Mouse (Mus musculus): ENCODE results near the gene Alg3. TPM values are rescaled to one million over a fixed set of nuclear protein-coding genes. Genes with fewer than 3 reads are reported as not detected.

Gene Alg3
- polyA plus RNA-seq, 1 experiment, result 35.4 TPM

DNA sequence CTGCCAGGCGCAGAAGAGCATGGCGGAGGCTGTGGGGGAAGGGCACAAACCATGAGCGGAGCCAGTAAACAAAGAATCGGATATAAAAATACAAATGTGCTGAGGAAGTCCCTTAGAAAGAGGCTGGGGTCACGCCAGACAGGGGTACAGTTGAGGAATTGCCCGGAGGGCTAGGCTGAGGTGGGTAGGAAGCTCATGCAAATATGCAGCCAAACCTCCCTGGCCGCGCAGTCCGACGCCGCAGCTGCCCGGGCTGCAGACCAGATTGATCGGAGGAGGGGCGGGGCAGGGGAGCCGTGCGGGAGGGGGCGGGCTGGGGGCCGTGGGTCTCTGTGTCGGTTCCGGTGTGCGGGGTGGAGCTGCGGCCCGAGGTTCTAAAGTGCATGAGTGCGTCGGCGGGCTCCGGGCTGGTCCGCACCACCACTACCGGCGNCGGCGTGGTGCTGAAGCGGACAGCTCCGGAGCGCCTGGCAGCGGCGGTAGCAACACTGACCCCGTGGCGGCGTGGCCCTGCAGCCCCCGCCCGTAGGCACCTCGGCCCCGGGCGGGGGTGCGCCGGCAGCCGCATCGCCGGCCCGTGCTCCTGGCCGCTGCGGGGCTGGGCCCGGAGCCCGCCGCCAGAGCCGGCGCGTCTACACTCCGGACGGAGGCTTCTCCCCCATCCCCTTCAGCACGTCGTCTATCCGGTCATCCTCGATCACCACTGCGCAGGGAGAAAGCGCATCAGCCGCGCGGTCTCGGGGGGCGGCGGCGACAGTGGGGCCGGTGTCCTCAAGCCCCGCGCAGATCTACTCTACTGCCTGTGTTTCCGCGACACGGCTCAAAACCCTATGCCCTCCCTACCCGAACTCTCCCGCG, 8.2 kb upstream of the Alg3 start:
- Histone ChIP-seq H3K36me3 (ENCODE audit: control insufficient read depth, insufficient read depth) (peaks cover 9% of the 10 kb centered on the region), H3K79me2 (ENCODE audit: control insufficient read depth, insufficient read depth) (no peaks in the 10 kb centered on the region), H3K27me3 (ENCODE audit: control insufficient read depth, insufficient read depth, insufficient read length) (no peaks in the 10 kb centered on the region), H3ac (ENCODE audit: control insufficient read depth, insufficient read length, low read depth) (no peak overlapping the region), H3K4me3 (ENCODE audit: insufficient read depth, poor library complexity, severe bottlenecking) (no peak overlapping the region), H3K79me3 (ENCODE audit: low read depth) (no peaks in the 10 kb centered on the region)
- TF ChIP-seq USF1 (IDR thresholded peaks at IDR 0.05; ENCODE audit: low read depth) (no peak), MAX (IDR thresholded peaks at IDR 0.05) (no peak), FOSL1 (IDR thresholded peaks at IDR 0.05; ENCODE audit: insufficient read depth, low read length, poor library complexity, severe bottlenecking) (no peak), CEBPB (IDR thresholded peaks at IDR 0.05; ENCODE audit: low read depth) (no peak), CTCF (IDR thresholded peaks at IDR 0.05; ENCODE audit: control insufficient read depth, insufficient read depth, insufficient read length) (no peak), MYOD1 (IDR thresholded peaks at IDR 0.05; ENCODE audit: control insufficient read depth, insufficient read length, low read depth) (no peak), MYOG (IDR thresholded peaks at IDR 0.05; ENCODE audit: control insufficient read depth, extremely low read depth, insufficient read length) (no peak)

DNA sequence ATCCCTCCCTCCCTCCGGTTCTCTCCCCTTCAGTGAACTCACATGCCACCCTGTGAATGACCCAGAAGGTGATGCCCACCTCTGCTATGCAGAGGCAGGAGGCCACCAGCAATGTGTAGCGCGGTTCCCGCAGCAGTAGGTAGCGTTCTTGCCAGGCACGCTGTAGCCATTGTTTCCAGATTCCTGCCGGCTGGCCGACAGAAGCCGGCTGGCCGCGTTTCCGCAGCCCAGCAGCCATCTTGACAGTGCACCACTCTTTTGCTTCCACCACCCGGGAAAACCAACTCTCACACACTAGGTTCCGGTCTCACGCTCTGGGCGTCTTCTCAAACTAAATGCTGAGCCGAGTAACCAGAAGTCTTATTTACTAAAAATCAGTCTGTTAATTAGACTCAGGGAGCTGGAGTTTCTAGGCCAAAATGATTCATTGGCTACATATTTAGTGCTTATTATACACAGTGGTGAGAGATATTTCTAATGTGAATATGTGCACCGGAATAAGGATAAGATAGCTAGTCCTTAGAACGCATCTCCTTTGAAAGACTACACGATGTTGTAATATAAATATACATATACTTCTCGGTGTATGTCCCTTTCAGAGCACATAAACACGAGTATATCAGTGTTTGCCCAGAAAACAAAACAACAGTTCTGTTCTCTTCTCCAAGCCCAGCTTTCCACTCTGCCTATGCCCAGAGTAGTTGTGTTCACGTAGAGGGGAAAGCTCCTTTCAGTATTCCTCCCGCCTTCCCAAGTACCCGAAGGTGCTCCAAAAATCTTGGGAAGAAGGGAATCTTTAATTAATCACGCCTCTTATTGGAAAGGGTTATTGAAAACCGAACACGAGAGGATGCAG, 806 bp downstream of the Alg3 start:
- H3K27me3 ChIP-seq (ENCODE audit: control insufficient read depth, insufficient read depth, insufficient read length), result no peaks in the 10 kb centered on the region
- peak overlapping the region; percentile 75 for H3K4me3 ChIP-seq (ENCODE audit: insufficient read depth, poor library complexity, severe bottlenecking)
- H3ac ChIP-seq (ENCODE audit: control insufficient read depth, insufficient read length, low read depth), result peak overlapping the region; percentile 100
- H3K79me2 ChIP-seq (ENCODE audit: control insufficient read depth, insufficient read depth), result peaks cover 40% of the 10 kb centered on the region
- peaks cover 24% of the 10 kb centered on the region for H3K36me3 ChIP-seq (ENCODE audit: control insufficient read depth, insufficient read depth)
- H3K79me3 ChIP-seq (ENCODE audit: low read depth), result peaks cover 13% of the 10 kb centered on the region
- TF ChIP-seq MYOG (IDR thresholded peaks at IDR 0.05; ENCODE audit: control insufficient read depth, extremely low read depth, insufficient read length) (no peak), USF1 (IDR thresholded peaks at IDR 0.05; ENCODE audit: low read depth) (no peak), CEBPB (IDR thresholded peaks at IDR 0.05; ENCODE audit: low read depth) (no peak), MYOD1 (IDR thresholded peaks at IDR 0.05; ENCODE audit: control insufficient read depth, insufficient read length, low read depth) (no peak), MAX (IDR thresholded peaks at IDR 0.05) (peak; percentile 95), FOSL1 (IDR thresholded peaks at IDR 0.05; ENCODE audit: insufficient read depth, low read length, poor library complexity, severe bottlenecking) (no peak)

DNA sequence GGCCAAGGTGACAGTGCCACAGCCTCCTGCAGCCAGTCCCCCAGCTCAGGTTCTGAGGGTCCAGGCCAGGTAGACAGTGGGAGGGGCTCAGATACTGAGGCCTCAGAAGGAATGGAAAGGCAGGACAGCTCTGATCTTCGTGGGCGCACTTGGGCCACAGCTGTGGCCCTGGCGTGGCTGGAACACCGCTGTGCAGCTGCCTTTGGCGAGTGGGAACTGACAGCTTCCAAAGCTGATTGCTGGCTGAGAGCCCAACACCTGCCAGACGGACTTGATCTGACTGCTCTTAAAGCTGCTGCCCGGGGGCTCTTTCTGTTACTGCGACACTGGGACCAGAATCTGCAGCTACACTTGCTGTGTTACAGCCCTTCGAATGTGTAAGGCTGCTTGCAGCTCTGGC, 6.8 kb downstream of the Alg3 start:
- no peaks in the 10 kb centered on the region for H3K27me3 ChIP-seq (ENCODE audit: control insufficient read depth, insufficient read depth, insufficient read length)
- H3ac ChIP-seq (ENCODE audit: control insufficient read depth, insufficient read length, low read depth), result no peak overlapping the region
- H3K36me3 ChIP-seq (ENCODE audit: control insufficient read depth, insufficient read depth), result peaks cover 33% of the 10 kb centered on the region
- peaks cover 15% of the 10 kb centered on the region for H3K79me2 ChIP-seq (ENCODE audit: control insufficient read depth, insufficient read depth)
- H3K79me3 ChIP-seq (ENCODE audit: low read depth), result peaks cover 7% of the 10 kb centered on the region
- no peak overlapping the region for H3K4me3 ChIP-seq (ENCODE audit: insufficient read depth, poor library complexity, severe bottlenecking)
- no peak for TF ChIP-seq MYOD1 (IDR thresholded peaks at IDR 0.05; ENCODE audit: control insufficient read depth, insufficient read length, low read depth)
- TF ChIP-seq FOSL1 (IDR thresholded peaks at IDR 0.05; ENCODE audit: insufficient read depth, low read length, poor library complexity, severe bottlenecking), result no peak
- no peak for TF ChIP-seq USF1 (IDR thresholded peaks at IDR 0.05; ENCODE audit: low read depth)
- TF ChIP-seq MAX (IDR thresholded peaks at IDR 0.05), result no peak
- no peak for TF ChIP-seq MYOG (IDR thresholded peaks at IDR 0.05; ENCODE audit: control insufficient read depth, extremely low read depth, insufficient read length)
- TF ChIP-seq CEBPB (IDR thresholded peaks at IDR 0.05; ENCODE audit: low read depth), result no peak
- TF ChIP-seq CTCF (IDR thresholded peaks at IDR 0.05; ENCODE audit: control insufficient read depth, insufficient read depth, insufficient read length), result no peak

DNA sequence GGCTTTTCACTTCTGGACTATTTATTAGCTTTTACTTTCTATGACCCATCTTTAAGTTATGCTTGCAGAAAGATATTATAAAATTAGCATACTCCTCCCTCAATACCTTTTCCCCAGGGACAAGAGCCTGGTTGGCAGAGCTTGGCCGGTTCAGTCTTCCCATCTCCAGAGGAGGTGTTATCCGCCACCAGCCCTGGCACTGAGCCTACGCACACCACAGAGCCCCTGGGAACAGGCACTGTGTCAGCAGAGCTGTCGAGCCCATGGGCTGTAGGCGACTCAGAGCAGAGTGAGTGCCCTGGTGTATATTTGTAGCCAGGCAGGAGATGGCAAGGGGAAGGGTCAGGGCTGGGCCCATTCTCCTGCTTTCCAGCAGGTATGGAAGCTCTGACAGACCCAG, 11.0 kb downstream of the Alg3 start:
- no peaks in the 10 kb centered on the region for H3K79me3 ChIP-seq (ENCODE audit: low read depth)
- TF ChIP-seq CTCF (IDR thresholded peaks at IDR 0.05; ENCODE audit: control insufficient read depth, insufficient read depth, insufficient read length), result no peak
- TF ChIP-seq CEBPB (IDR thresholded peaks at IDR 0.05; ENCODE audit: low read depth), result no peak
- no peak for TF ChIP-seq MYOD1 (IDR thresholded peaks at IDR 0.05; ENCODE audit: control insufficient read depth, insufficient read length, low read depth)
- TF ChIP-seq MYOG (IDR thresholded peaks at IDR 0.05; ENCODE audit: control insufficient read depth, extremely low read depth, insufficient read length), result no peak
- TF ChIP-seq MAX (IDR thresholded peaks at IDR 0.05), result no peak
- TF ChIP-seq USF1 (IDR thresholded peaks at IDR 0.05; ENCODE audit: low read depth), result no peak
- no peak for TF ChIP-seq FOSL1 (IDR thresholded peaks at IDR 0.05; ENCODE audit: insufficient read depth, low read length, poor library complexity, severe bottlenecking)
- H3K27me3 ChIP-seq (ENCODE audit: control insufficient read depth, insufficient read depth, insufficient read length), result peaks cover 31% of the 10 kb centered on the region
- no peak overlapping the region for H3K4me3 ChIP-seq (ENCODE audit: insufficient read depth, poor library complexity, severe bottlenecking)
- H3ac ChIP-seq (ENCODE audit: control insufficient read depth, insufficient read length, low read depth), result no peak overlapping the region
- no peaks in the 10 kb centered on the region for H3K79me2 ChIP-seq (ENCODE audit: control insufficient read depth, insufficient read depth)
- peaks cover 6% of the 10 kb centered on the region for H3K36me3 ChIP-seq (ENCODE audit: control insufficient read depth, insufficient read depth)

DNA sequence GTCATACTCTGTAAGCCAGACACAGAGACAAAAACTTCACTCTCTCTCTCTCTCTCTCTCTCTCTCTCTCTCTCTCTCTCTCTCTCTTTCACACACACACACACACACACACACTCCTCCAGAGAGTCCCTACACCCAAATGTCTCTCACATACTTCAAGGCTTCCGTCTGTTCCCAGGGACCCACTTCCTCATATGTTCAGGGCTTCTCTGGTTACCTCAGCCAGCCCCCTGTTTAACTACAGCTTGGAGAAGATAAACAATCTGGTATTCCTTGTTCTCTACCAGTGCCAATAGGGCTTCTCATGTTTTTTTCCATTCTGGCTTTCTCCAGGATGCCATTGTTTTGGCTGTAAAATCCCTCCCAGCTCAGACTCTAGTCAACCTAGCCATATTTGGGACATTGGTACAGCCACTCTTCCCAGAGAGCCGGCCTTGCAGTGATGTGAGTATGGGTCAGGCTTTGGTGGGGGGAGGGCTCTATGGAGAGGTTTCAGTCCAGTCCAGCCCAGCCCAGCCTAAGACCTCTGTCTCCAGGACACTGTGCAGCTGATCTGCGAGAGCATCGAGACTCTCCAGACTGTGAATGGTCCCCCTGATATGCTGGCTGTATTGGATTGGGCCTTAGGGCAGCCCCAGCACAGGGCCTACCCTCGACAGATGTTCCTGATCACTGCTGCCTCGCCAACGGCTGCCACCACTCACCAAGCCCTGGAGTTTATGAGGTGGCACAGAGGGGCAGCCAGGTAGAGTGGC, 14.7 kb downstream of the Alg3 start:
- H3K36me3 ChIP-seq (ENCODE audit: control insufficient read depth, insufficient read depth), result no peaks in the 10 kb centered on the region
- no peaks in the 10 kb centered on the region for H3K79me2 ChIP-seq (ENCODE audit: control insufficient read depth, insufficient read depth)
- no peak for TF ChIP-seq USF1 (IDR thresholded peaks at IDR 0.05; ENCODE audit: low read depth)
- no peak for TF ChIP-seq MYOG (IDR thresholded peaks at IDR 0.05; ENCODE audit: control insufficient read depth, extremely low read depth, insufficient read length)
- TF ChIP-seq CEBPB (IDR thresholded peaks at IDR 0.05; ENCODE audit: low read depth), result no peak
- no peak for TF ChIP-seq MAX (IDR thresholded peaks at IDR 0.05)
- TF ChIP-seq CTCF (IDR thresholded peaks at IDR 0.05; ENCODE audit: control insufficient read depth, insufficient read depth, insufficient read length), result no peak
- no peak for TF ChIP-seq MYOD1 (IDR thresholded peaks at IDR 0.05; ENCODE audit: control insufficient read depth, insufficient read length, low read depth)
- no peak for TF ChIP-seq FOSL1 (IDR thresholded peaks at IDR 0.05; ENCODE audit: insufficient read depth, low read length, poor library complexity, severe bottlenecking)
- no peaks in the 10 kb centered on the region for H3K79me3 ChIP-seq (ENCODE audit: low read depth)
- H3K27me3 ChIP-seq (ENCODE audit: control insufficient read depth, insufficient read depth, insufficient read length), result peaks cover 65% of the 10 kb centered on the region
- H3ac ChIP-seq (ENCODE audit: control insufficient read depth, insufficient read length, low read depth), result no peak overlapping the region
- H3K4me3 ChIP-seq (ENCODE audit: insufficient read depth, poor library complexity, severe bottlenecking), result no peak overlapping the region

Data from C2C12 (cell line).